Mouse (Mus musculus) cerebellum, postnatal 4 days (tissue): ENCODE data around the gene Trim10.
"Not testable (repeated sequence)": the region's sequence is repeated elsewhere in the genome, so short reads cannot be mapped to it uniquely, and the experiment has no call there.

ENCODE experiments used
- DNase-seq, 2 experiments: peaks; one replicate each; pipeline ENCODE4 v3.0.0; 2022; ENCODE audit warnings: low spot score in 2 of 2, mixed read lengths in 1 of 2

The Trim10 gene

GRCm38 (mm10) chr17:36858181-36858580 is 11.2 kb upstream of the Trim10 start:
- DNase-seq: no peak

DNA sequence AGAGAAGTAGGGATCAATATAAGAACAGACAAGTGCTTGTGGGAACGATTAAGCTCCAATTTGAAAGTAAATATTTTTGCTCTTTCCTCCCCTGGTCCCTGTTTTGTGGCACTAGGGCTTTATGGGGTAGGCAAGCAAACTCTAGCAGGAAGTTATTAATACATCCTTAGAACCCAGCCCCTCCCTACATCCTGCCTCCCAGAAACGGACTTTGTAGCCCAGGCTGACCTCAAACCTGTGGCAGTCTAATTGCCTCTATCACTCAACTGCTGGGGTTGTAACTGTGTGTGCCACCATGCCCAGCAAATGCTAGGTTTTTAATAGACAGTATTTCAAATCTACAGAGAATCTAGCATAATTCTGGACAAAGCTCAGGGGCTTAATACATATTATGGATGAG is 7.7 kb upstream of the Trim10 start:
- DNase-seq: no peak

DNA sequence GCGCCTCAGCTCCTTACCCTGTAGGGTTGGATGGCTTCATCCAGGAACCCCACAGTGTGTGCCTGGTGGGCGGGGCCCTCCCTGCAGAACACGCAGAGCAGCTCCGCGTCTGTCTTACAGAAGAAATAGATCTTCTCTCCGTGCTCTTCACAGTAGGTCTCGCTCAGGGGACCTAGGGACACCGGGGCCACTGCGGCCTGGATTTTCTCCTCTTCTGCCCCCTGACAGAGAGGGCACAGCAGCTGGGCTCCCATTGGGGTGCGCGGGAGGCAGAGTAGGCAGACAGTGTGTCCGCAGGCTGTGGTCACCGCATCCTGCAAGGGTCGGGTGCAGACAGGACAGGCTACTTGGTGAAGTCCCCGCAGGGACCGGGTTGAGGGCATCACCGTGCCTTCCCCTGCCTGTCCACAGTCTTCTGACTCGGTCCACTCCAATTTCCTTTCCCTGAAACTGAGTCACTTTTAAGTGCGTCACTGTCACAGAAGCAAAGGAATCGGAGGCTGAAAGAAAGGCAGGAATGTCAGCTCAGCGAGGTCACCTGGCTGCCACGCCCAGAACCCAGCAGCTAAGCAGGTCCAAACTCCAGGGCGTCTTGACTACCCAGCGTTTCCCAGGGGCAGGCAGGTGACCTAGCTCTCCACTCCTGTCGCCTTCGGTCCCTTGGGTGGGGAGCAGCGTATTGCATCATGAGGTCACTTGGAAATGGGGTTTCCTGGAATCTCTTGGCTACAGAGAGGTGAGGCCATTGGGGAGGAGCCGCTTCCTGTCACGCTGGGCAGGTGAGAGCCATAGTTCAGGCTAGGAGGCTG is 2.5 kb upstream of the Trim10 start, which contains the start of gene Trim15:
Gene Trim15 (minus strand): TSS at position 492 of the 809 bp plus-strand sequence.
- no peak for DNase-seq

- no peak for DNase-seq
These were observed 538 bp upstream of the Trim10 start for GRCm38 (mm10) chr17:36868836-36869235.

GRCm38 (mm10) chr17:36869955-36870810 is 809 bp downstream of the Trim10 start:
- peak in 1 of 2 experiments; percentile 10 for DNase-seq

- no peak for DNase-seq
These were observed 5.3 kb downstream of the Trim10 start for GRCm38 (mm10) chr17:36874636-36875035.

DNA sequence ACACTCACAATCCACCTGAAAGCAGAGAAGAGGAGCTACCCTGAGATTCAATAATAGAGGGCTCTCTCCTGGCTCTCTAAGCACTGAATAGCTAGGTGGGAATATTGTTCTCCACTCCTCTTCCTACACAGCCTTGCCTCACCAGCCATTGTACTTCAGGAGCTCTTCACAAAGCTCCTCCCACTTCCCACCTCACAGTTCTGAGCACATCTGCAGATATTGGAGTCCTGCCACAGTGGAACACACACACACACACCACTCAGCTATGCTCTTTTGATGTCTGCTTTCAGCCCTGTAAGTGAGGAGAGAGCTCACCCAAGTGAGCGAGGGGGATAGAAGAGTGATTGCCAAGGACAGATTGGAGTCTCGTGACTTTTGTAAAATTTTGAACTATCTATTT is 14.0 kb downstream of the Trim10 start:
- DNase-seq: no peak

DNA sequence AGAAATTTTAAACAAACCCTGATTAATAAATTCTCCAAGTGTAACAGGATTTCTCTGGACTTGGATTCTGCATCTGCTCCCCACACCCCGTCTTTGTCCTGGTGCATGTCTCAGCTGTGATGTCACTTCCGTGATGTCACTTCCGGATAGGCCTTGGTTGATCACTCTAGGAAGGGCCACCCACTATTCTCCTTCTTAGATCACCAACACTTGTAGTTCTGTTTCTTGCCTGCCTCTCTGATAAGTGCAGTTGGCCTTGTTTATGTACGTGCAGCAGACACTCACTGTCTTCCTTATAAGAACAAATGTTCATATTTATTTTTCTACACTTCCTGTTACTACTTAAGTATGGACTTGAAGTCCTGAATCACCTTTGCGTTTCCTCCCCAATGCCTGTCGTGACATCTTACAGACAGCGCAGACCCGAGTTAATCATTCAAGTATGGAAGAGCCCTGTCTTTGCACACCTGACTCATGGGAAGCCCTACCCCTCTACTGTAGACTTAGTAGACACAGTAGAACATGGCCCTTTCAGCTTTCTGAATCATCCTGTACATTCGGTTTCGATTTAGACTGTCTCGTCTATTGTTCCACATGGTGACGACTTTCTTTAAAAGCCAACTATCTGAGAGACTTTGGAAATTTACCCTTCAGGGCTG is 15.9 kb downstream of the Trim10 start:
- no peak for DNase-seq

- no peak for DNase-seq
These were observed 20.9 kb downstream of the Trim10 start, which contains the start of gene Trim40 for GRCm38 (mm10) chr17:36890073-36890903. Trim40 (minus strand) TSS chr17:36890123.

DNA sequence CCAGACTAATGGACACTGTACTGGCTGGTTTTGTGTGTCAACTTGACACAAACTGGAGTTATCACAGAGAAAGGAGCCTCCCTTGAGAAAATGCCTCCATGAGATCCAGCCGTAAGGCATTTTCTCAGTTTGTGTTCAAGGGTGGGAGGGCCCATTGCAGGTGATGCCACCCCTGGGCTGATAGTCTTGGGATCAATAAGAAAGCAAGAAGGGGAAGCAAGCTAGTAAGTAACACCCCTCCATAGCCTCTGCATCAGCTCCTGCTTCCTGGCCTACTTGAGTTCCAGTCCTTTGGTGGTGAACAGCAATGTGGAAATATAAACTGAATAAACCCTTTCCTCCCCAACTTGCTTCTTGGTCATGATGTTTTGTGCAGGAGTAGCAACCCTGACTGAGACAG is 22.1 kb downstream of the Trim10 start:
- not testable (repeated sequence) for DNase-seq

DNA sequence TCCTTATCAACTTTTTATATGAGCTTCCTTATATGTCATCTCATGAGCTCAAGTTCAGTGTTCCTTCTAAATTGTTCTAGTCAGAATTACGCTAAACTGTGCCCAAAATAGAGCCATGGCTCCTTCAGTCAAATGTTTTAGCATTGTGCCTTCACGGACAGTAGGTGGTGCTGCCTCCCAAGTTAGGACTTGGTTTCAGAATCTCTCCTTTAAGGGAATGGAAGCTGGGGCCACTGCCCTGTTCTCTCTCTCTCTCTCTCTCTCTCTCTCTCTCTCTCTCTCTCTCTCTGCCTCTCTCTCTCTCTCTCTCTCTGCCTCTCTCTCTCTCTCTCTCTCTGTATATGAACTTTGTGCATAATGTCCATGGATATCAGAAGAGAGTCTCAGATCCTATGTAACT is 23.0 kb downstream of the Trim10 start:
- peak in 1 of 2 experiments; percentile 24 for DNase-seq

DNA sequence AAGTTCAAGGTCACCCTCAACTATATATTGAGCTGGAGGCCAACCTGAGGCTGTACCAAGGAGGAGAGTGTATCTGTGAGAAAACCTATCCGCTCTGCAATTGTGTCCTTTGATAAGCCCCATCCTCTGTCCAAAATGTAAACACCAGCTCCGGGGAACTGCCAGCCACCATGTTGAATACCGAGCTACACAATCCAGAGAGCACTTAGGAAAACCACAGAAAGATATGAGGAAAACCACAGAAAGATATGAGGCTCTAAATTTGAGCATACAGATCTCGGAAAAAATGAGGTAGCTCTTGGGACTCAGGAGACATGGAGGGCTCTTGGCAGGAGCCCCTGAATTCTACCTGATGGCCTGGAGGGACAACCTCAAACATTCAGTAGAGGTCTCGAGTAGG is 24.0 kb downstream of the Trim10 start:
- DNase-seq: no peak

DNA sequence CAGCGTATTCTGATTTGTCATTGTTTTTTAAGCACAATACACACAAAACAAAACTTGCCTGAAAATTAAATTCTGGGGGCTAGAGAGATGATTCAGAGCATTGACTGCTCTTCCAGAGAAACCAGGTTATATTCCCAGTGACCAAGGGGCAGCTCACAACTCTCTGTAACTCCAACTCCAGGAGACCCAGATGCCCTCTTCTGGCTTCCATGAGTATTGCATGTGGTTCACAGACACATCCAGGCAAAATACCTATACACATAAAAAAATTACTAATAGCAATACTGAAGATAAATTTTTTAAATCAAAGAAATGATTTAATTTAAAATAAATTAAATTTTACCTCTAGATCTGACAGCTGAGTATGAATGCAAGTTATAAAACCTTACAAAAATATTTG is 27.2 kb downstream of the Trim10 start:
- DNase-seq: peak in 1 of 2 experiments; percentile 18

DNA sequence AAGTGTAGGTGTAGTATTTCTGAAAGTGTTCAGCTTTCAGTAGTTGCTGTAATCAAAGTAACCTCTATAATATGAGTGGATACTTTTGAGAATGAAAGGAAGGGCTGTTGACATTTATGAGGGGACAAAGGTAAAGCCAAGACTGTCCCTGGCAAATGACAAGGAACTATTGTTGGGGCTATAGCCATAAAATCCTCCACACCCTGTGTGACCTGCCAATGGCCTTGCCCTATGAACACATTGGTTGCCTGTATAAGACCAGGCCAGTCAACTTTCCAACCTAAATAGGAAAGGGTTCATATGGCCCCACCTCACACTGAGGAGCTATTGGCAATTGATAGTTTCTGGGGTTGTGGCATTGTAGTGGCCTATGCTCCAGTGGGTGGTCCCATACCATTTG is 27.7 kb downstream of the Trim10 start:
- no peak for DNase-seq

GRCm38 (mm10) chr17:36897552-36898205 is 28.3 kb downstream of the Trim10 start, which contains the start of gene Trim31:
Trim31 (plus strand) TSS chr17:36898118.
- no peak for DNase-seq

GRCm38 (mm10) chr17:36899376-36899775 is 30.0 kb downstream of the Trim10 start:
- no peak for DNase-seq

GRCm38 (mm10) chr17:36900001-36900400 is 30.6 kb downstream of the Trim10 start:
- no peak for DNase-seq

GRCm38 (mm10) chr17:36900691-36901090 is 31.3 kb downstream of the Trim10 start:
- DNase-seq: no peak

GRCm38 (mm10) chr17:36903651-36904050 is 34.3 kb downstream of the Trim10 start:
- no peak for DNase-seq

GRCm38 (mm10) chr17:36908235-36908634 is 38.9 kb downstream of the Trim10 start:
- DNase-seq: no peak

DNA sequence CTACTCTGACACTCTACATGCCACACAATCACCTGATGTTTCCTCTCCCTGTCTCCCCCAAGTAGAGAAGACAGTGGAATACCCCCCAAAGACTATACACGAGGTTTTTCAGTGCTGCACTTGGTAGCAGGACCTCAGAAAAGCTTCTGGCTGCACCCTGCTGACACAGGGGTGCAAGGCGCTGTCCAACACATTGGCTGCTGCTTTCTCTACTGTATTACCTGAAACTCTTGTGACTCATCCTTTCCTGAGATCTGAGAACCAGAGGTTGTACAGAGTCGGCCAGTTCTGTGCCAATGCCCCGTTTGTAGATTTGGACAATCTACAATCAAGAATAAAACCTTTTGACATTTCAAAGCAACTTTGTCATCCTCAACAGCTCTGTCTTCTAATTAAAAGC is 40.4 kb downstream of the Trim10 start:
- DNase-seq: no peak
